Mouse (Mus musculus): Measurements from ENCODE around the gene Tom1l2. TPM values are rescaled to one million over a fixed set of nuclear protein-coding genes. Genes with fewer than 3 reads are reported as not detected.

Tom1l2 gene
- polyA plus RNA-seq, 1 experiment from 2014 or later: 30.7 TPM

GRCm38 (mm10) chr11:60338291-60338690, 14.4 kb downstream of the Tom1l2 start:
- H3K9me3 ChIP-seq: no peaks in the 10 kb centered on the region
- WGBS: 73% methylated on average over 4 of the region's 4 CpGs
- no peaks in the 10 kb centered on the region for H3K36me3 ChIP-seq
- H3K27ac ChIP-seq: no peak overlapping the region
- DNase-seq (ENCODE audit: low spot score): peak; percentile 30
- H3K4me1 ChIP-seq (replicated peaks): 0 out of 2 replicates have a peak, but pooled peaks cover 5% of the 10 kb centered on the region
- H3K4me3 ChIP-seq: no peak overlapping the region
- no peaks in the 10 kb centered on the region for H3K27me3 ChIP-seq (ENCODE audit: insufficient read depth, poor library complexity, severe bottlenecking)

GRCm38 (mm10) chr11:60335771-60336170, 16.9 kb downstream of the Tom1l2 start:
- H3K36me3 ChIP-seq: no peaks in the 10 kb centered on the region
- H3K9me3 ChIP-seq: no peaks in the 10 kb centered on the region
- 80% methylated on average over 2 of the region's 2 CpGs for WGBS

GRCm38 (mm10) chr11:60334124-60334523, 18.6 kb downstream of the Tom1l2 start:
- no peaks in the 10 kb centered on the region for H3K36me3 ChIP-seq
- 83% methylated on average over 3 of the region's 3 CpGs for WGBS
- 0 out of 2 replicates have a peak, but pooled peaks cover 5% of the 10 kb centered on the region for H3K4me1 ChIP-seq (replicated peaks)
- no peaks in the 10 kb centered on the region for H3K9me3 ChIP-seq
- H3K27me3 ChIP-seq (ENCODE audit: insufficient read depth, poor library complexity, severe bottlenecking): no peaks in the 10 kb centered on the region
- no peak overlapping the region for H3K27ac ChIP-seq
- no peak for DNase-seq (ENCODE audit: low spot score)
- H3K4me3 ChIP-seq: no peak overlapping the region

More at GRCm38 (mm10) chr11:60335771-60336170, 16.9 kb downstream of the Tom1l2 start:
- H3K4me3 ChIP-seq: no peak overlapping the region
- DNase-seq (ENCODE audit: low spot score): no peak
- H3K27me3 ChIP-seq (ENCODE audit: insufficient read depth, poor library complexity, severe bottlenecking): no peaks in the 10 kb centered on the region
- H3K27ac ChIP-seq: no peak overlapping the region
- 0 out of 2 replicates have a peak, but pooled peaks cover 5% of the 10 kb centered on the region for H3K4me1 ChIP-seq (replicated peaks)

GRCm38 (mm10) chr11:60333461-60333860, 19.2 kb downstream of the Tom1l2 start:
- Histone ChIP-seq H3K27me3 (ENCODE audit: insufficient read depth, poor library complexity, severe bottlenecking) (no peaks in the 10 kb centered on the region), H3K36me3 (no peaks in the 10 kb centered on the region), H3K4me1 (replicated peaks) (0 out of 2 replicates have a peak, but pooled peaks cover 5% of the 10 kb centered on the region), H3K27ac (no peak overlapping the region), H3K9me3 (no peaks in the 10 kb centered on the region), H3K4me3 (no peak overlapping the region)
- WGBS: 84% methylated on average over 5 of the region's 5 CpGs
- no peak for DNase-seq (ENCODE audit: low spot score)

GRCm38 (mm10) chr11:60330551-60330950, 22.2 kb downstream of the Tom1l2 start:
- H3K4me1 ChIP-seq (replicated peaks): 0 out of 2 replicates have a peak, but pooled peaks cover 8% of the 10 kb centered on the region
- no peak overlapping the region for H3K4me3 ChIP-seq
- H3K27ac ChIP-seq: no peak overlapping the region
- no peaks in the 10 kb centered on the region for H3K9me3 ChIP-seq
- DNase-seq (ENCODE audit: low spot score): no peak
- WGBS: 91% methylated on average over 4 of the region's 4 CpGs
- H3K27me3 ChIP-seq (ENCODE audit: insufficient read depth, poor library complexity, severe bottlenecking): no peaks in the 10 kb centered on the region
- no peaks in the 10 kb centered on the region for H3K36me3 ChIP-seq

GRCm38 (mm10) chr11:60323731-60324130, 29.0 kb downstream of the Tom1l2 start:
- no peak overlapping the region for H3K27ac ChIP-seq
- no peak overlapping the region for H3K4me3 ChIP-seq
- H3K9me3 ChIP-seq: no peaks in the 10 kb centered on the region
- H3K36me3 ChIP-seq: no peaks in the 10 kb centered on the region
- DNase-seq (ENCODE audit: low spot score): no peak
- no peaks in the 10 kb centered on the region for H3K27me3 ChIP-seq (ENCODE audit: insufficient read depth, poor library complexity, severe bottlenecking)
- peaks cover 10% of the 10 kb centered on the region; the same call in 1 of the 2 replicates for H3K4me1 ChIP-seq (replicated peaks)

- Histone ChIP-seq H3K27me3 (ENCODE audit: insufficient read depth, poor library complexity, severe bottlenecking) (no peaks in the 10 kb centered on the region), H3K36me3 (no peaks in the 10 kb centered on the region), H3K27ac (no peak overlapping the region), H3K9me3 (no peaks in the 10 kb centered on the region), H3K4me3 (no peak overlapping the region), H3K4me1 (replicated peaks) (peaks cover 14% of the 10 kb centered on the region; the same call in 1 of the 2 replicates)
- WGBS: 89% methylated on average over 2 of the region's 2 CpGs
- DNase-seq (ENCODE audit: low spot score): no peak
Measured at GRCm38 (mm10) chr11:60321438-60321837, 31.3 kb downstream of the Tom1l2 start.

GRCm38 (mm10) chr11:60320426-60321037, 32.2 kb downstream of the Tom1l2 start:
- H3K36me3 ChIP-seq: no peaks in the 10 kb centered on the region
- no peaks in the 10 kb centered on the region for H3K9me3 ChIP-seq
- H3K4me1 ChIP-seq (replicated peaks): peaks cover 15% of the 10 kb centered on the region; the same call in 1 of the 2 replicates
- no peak for DNase-seq (ENCODE audit: low spot score)
- H3K4me3 ChIP-seq: no peak overlapping the region
- H3K27me3 ChIP-seq (ENCODE audit: insufficient read depth, poor library complexity, severe bottlenecking): no peaks in the 10 kb centered on the region
- no peak overlapping the region for H3K27ac ChIP-seq
- 85% methylated on average over 8 of the region's 8 CpGs for WGBS

- Histone ChIP-seq H3K4me1 (replicated peaks) (peaks cover 15% of the 10 kb centered on the region; the same call in 1 of the 2 replicates), H3K27ac (no peak overlapping the region), H3K27me3 (ENCODE audit: insufficient read depth, poor library complexity, severe bottlenecking) (no peaks in the 10 kb centered on the region), H3K4me3 (no peak overlapping the region), H3K36me3 (no peaks in the 10 kb centered on the region), H3K9me3 (no peaks in the 10 kb centered on the region)
- 83% methylated on average over 10 of the region's 10 CpGs for WGBS
- no peak for DNase-seq (ENCODE audit: low spot score)
Measured at GRCm38 (mm10) chr11:60319257-60320066, 33.2 kb downstream of the Tom1l2 start.

- Histone ChIP-seq H3K36me3 (no peaks in the 10 kb centered on the region), H3K27ac (no peak overlapping the region), H3K9me3 (no peaks in the 10 kb centered on the region), H3K4me1 (replicated peaks) (peaks cover 15% of the 10 kb centered on the region; the same call in 1 of the 2 replicates), H3K4me3 (no peak overlapping the region), H3K27me3 (ENCODE audit: insufficient read depth, poor library complexity, severe bottlenecking) (no peaks in the 10 kb centered on the region)
- WGBS: 62% methylated on average over 5 of the region's 5 CpGs
- DNase-seq (ENCODE audit: low spot score): no peak
Measured at GRCm38 (mm10) chr11:60318716-60319115, 34.0 kb downstream of the Tom1l2 start.

- 85% methylated on average over 7 of the region's 7 CpGs for WGBS
- no peak overlapping the region for H3K27ac ChIP-seq
- H3K27me3 ChIP-seq (ENCODE audit: insufficient read depth, poor library complexity, severe bottlenecking): no peaks in the 10 kb centered on the region
- DNase-seq (ENCODE audit: low spot score): no peak
- no peak overlapping the region for H3K4me3 ChIP-seq
- H3K4me1 ChIP-seq (replicated peaks): peaks cover 17% of the 10 kb centered on the region
- H3K9me3 ChIP-seq: no peaks in the 10 kb centered on the region
- no peaks in the 10 kb centered on the region for H3K36me3 ChIP-seq
Measured at GRCm38 (mm10) chr11:60317376-60318102, 35.2 kb downstream of the Tom1l2 start.

GRCm38 (mm10) chr11:60316883-60317282, 35.8 kb downstream of the Tom1l2 start:
- DNase-seq (ENCODE audit: low spot score): no peak
- H3K4me3 ChIP-seq: no peak overlapping the region
- no peaks in the 10 kb centered on the region for H3K36me3 ChIP-seq
- no peaks in the 10 kb centered on the region for H3K9me3 ChIP-seq
- peaks cover 24% of the 10 kb centered on the region for H3K4me1 ChIP-seq (replicated peaks)
- H3K27me3 ChIP-seq (ENCODE audit: insufficient read depth, poor library complexity, severe bottlenecking): no peaks in the 10 kb centered on the region
- 0 out of 2 replicates have a peak overlapping the region, but pooled peaks have one; percentile 5 for H3K27ac ChIP-seq
- 83% methylated on average over 8 of the region's 8 CpGs for WGBS

Data from hindbrain, embryonic 10.5 days (tissue).